Mouse (Mus musculus): ENCODE data around the gene Ceacam10. TPM values are rescaled to one million over a fixed set of nuclear protein-coding genes. Genes with fewer than 3 reads are reported as not detected.
A peak's percentile ranks its signal among the peaks of the same experiment; 100 is the strongest.
"Not testable (repeated sequence)": the region's sequence is repeated elsewhere in the genome, so short reads cannot be mapped to it uniquely, and the experiment has no call there.

The Ceacam10 gene
- not detected for total RNA-seq (2021)
- long read RNA-seq, result 0 reads

- DNase-seq (ENCODE audit: low spot score in 2 of 2), result not testable (repeated sequence)
Measured at GRCm38 (mm10) chr7:24776918-24777317, at the start of gene Ceacam10. TSS of gene Ceacam10 (plus strand) at chr7:24777206.

- DNase-seq (ENCODE audit: low spot score in 2 of 2), result peak; percentile 9 to 27
Measured at GRCm38 (mm10) chr7:24735970-24736670, 40.9 kb upstream of the Ceacam10 start.

GRCm38 (mm10) chr7:24750695-24751094, 26.3 kb upstream of the Ceacam10 start:
- no peak for DNase-seq (ENCODE audit: low spot score in 2 of 2)

GRCm38 (mm10) chr7:24751610-24752009, 25.4 kb upstream of the Ceacam10 start:
- no peak for DNase-seq (ENCODE audit: low spot score in 2 of 2)

GRCm38 (mm10) chr7:24753476-24753875, 23.5 kb upstream of the Ceacam10 start:
- DNase-seq (ENCODE audit: low spot score in 2 of 2), result no peak

- no peak for DNase-seq (ENCODE audit: low spot score in 2 of 2)
Measured at GRCm38 (mm10) chr7:24758520-24758919, 18.5 kb upstream of the Ceacam10 start.

- DNase-seq (ENCODE audit: low spot score in 2 of 2), result no peak
Measured at GRCm38 (mm10) chr7:24760211-24760610, 16.8 kb upstream of the Ceacam10 start, which contains the start of gene Cd177. TSS of gene Cd177 (minus strand) at chr7:24760311.

GRCm38 (mm10) chr7:24761161-24761560, 15.8 kb upstream of the Ceacam10 start:
- no peak for DNase-seq (ENCODE audit: low spot score in 2 of 2)

GRCm38 (mm10) chr7:24762574-24762973, 14.4 kb upstream of the Ceacam10 start:
- DNase-seq (ENCODE audit: low spot score in 2 of 2), result no peak

GRCm38 (mm10) chr7:24771361-24771760, 5.6 kb upstream of the Ceacam10 start:
- DNase-seq (ENCODE audit: low spot score in 2 of 2), result no peak

- no peak for DNase-seq (ENCODE audit: low spot score in 2 of 2)
Measured at GRCm38 (mm10) chr7:24773942-24774535, 3.0 kb upstream of the Ceacam10 start.

- DNase-seq (ENCODE audit: low spot score in 2 of 2), result no peak
Measured at GRCm38 (mm10) chr7:24776145-24776544, 861 bp upstream of the Ceacam10 start.

GRCm38 (mm10) chr7:24797918-24798317, 20.9 kb downstream of the Ceacam10 start:
- no peak for DNase-seq (ENCODE audit: low spot score in 2 of 2)

- no peak for DNase-seq (ENCODE audit: low spot score in 2 of 2)
Measured at GRCm38 (mm10) chr7:24802149-24802767, 25.3 kb downstream of the Ceacam10 start.

- DNase-seq (ENCODE audit: low spot score in 2 of 2), result no peak
Measured at GRCm38 (mm10) chr7:24804826-24805225, 27.8 kb downstream of the Ceacam10 start.

GRCm38 (mm10) chr7:24809041-24809440, 32.0 kb downstream of the Ceacam10 start:
- no peak for DNase-seq (ENCODE audit: low spot score in 2 of 2)

- peak; percentile 57 to 67 for DNase-seq (ENCODE audit: low spot score in 2 of 2)
Measured at GRCm38 (mm10) chr7:24817502-24817901, 40.5 kb downstream of the Ceacam10 start.

GRCm38 (mm10) chr7:24824452-24824851, 47.4 kb downstream of the Ceacam10 start:
- no peak for DNase-seq (ENCODE audit: low spot score in 2 of 2)

- no peak for DNase-seq (ENCODE audit: low spot score in 2 of 2)
Measured at GRCm38 (mm10) chr7:24827181-24827580, 50.2 kb downstream of the Ceacam10 start.

Data from layer of hippocampus, postnatal 10 days (tissue).